Mouse (Mus musculus) frontal cortex, adult 2 months (tissue): ENCODE measurements around the gene Dapk1. TPM values are rescaled to one million over a fixed set of nuclear protein-coding genes. Genes with fewer than 3 reads are reported as not detected.
"Not testable (repeated sequence)": the region's sequence is repeated elsewhere in the genome, so short reads cannot be mapped to it uniquely, and the experiment has no call there.

Experiments
- DNase-seq, 2 experiments: peaks; one replicate each; pipeline ENCODE4 v3.0.0; 2022; ENCODE audit warnings: low spot score in 1 of 2; ENCODE audit errors: extremely low spot score in 1 of 2
- polyA plus RNA-seq: library from polyadenylated mRNA; depleted of rRNA; stranded (reverse); fragments of >200 nt; gene quantifications from 2 replicates; pipeline ENCODE4 v1.2.3, GENCODE M21; 2012; rRNA removed

Dapk1 gene
- 71.4 and 83.6 TPM in 2 replicates for polyA plus RNA-seq

- DNase-seq = peak; percentile 46 to 86
Observed at GRCm38 (mm10) chr13:60601436-60602415, at the start of gene Dapk1. TSS of gene Dapk1 (plus strand) at chr13:60601947.

- DNase-seq = no peak
Observed at GRCm38 (mm10) chr13:60553326-60553725, 48.4 kb upstream of the Dapk1 start.

- no peak for DNase-seq
Observed at GRCm38 (mm10) chr13:60556476-60556875, 45.3 kb upstream of the Dapk1 start.

- DNase-seq = no peak
Observed at GRCm38 (mm10) chr13:60556911-60557310, 44.8 kb upstream of the Dapk1 start.

GRCm38 (mm10) chr13:60564303-60564702 is 37.4 kb upstream of the Dapk1 start:
- DNase-seq = peak; percentile 8 to 19

- no peak for DNase-seq
Observed at GRCm38 (mm10) chr13:60568934-60569548, 32.7 kb upstream of the Dapk1 start.

- no peak for DNase-seq
Observed at GRCm38 (mm10) chr13:60569549-60569941, 32.2 kb upstream of the Dapk1 start.

GRCm38 (mm10) chr13:60573541-60573940 is 28.2 kb upstream of the Dapk1 start:
- no peak for DNase-seq

- no peak for DNase-seq
Observed at GRCm38 (mm10) chr13:60573971-60574370, 27.8 kb upstream of the Dapk1 start.

GRCm38 (mm10) chr13:60578541-60578940 is 23.2 kb upstream of the Dapk1 start:
- no peak for DNase-seq

- no peak for DNase-seq
Observed at GRCm38 (mm10) chr13:60594866-60595265, 6.9 kb upstream of the Dapk1 start.

- DNase-seq = no peak
Observed at GRCm38 (mm10) chr13:60595519-60595918, 6.2 kb upstream of the Dapk1 start.

GRCm38 (mm10) chr13:60602416-60603251 is 887 bp downstream of the Dapk1 start:
- peak in 1 of 2 experiments; percentile 50 for DNase-seq

GRCm38 (mm10) chr13:60603252-60603562 is 1.5 kb downstream of the Dapk1 start:
- DNase-seq = no peak

GRCm38 (mm10) chr13:60607411-60607810 is 5.7 kb downstream of the Dapk1 start:
- no peak for DNase-seq

- DNase-seq = no peak
Observed at GRCm38 (mm10) chr13:60608411-60609046, 6.8 kb downstream of the Dapk1 start.

GRCm38 (mm10) chr13:60609234-60609633 is 7.5 kb downstream of the Dapk1 start:
- no peak for DNase-seq

GRCm38 (mm10) chr13:60610558-60610957 is 8.8 kb downstream of the Dapk1 start:
- no peak for DNase-seq

GRCm38 (mm10) chr13:60610971-60611370 is 9.2 kb downstream of the Dapk1 start:
- DNase-seq = not testable (repeated sequence)

GRCm38 (mm10) chr13:60612160-60612559 is 10.4 kb downstream of the Dapk1 start:
- DNase-seq = no peak
